Mouse (Mus musculus) forebrain, embryonic 16.5 days (tissue): ENCODE results near the gene Prkce. TPM values are rescaled to one million over a fixed set of nuclear protein-coding genes. Genes with fewer than 3 reads are reported as not detected.

Experiments used
- ATAC-seq: fragments of 200-750 bp; cut with Nextera tagmentation; 2 replicates; pipeline ENCODE4 v1.8.0; 2017; ENCODE audit warnings: mild to moderate bottlenecking, moderate library complexity
- H3K27ac ChIP-seq: fragments of 300-500 bp; sonication (generic); 2 replicates; pipeline ENCODE4 v1.5.1; 2014; ENCODE audit warnings: low read length, control low read depth
- H3K27me3 ChIP-seq: fragments of 300-500 bp; sonication (generic); replicated peaks from 2 replicates; pipeline ENCODE4 v1.6.1; 2014; ENCODE audit warnings: low read length; ENCODE audit not compliant: control insufficient read depth, insufficient read depth
- H3K36me3 ChIP-seq: fragments of 300-500 bp; sonication (generic); 2 replicates; pipeline ENCODE4 v1.6.1; 2014; ENCODE audit not compliant: control insufficient read depth, insufficient read depth
- H3K4me1 ChIP-seq: fragments of 300-500 bp; sonication (generic); replicated peaks from 2 replicates; pipeline ENCODE4 v1.6.1; 2014; ENCODE audit warnings: low read length; ENCODE audit not compliant: control insufficient read depth, insufficient read depth
- H3K4me2 ChIP-seq: fragments of 300-500 bp; sonication (generic); 2 replicates; pipeline ENCODE4 v1.6.1; 2014; ENCODE audit warnings: mild to moderate bottlenecking, low read length, control low read depth
- H3K4me3 ChIP-seq: fragments of 300-500 bp; sonication (generic); replicated peaks from 2 replicates; pipeline ENCODE4 v1.5.1; 2014; ENCODE audit warnings: mild to moderate bottlenecking, low read length, control low read depth
- H3K9ac ChIP-seq: fragments of 300-500 bp; sonication (generic); replicated peaks from 2 replicates; pipeline ENCODE4 v1.6.1; 2014; ENCODE audit warnings: low read depth, low read length, control low read depth
- H3K9me3 ChIP-seq: fragments of 300-500 bp; sonication (generic); 2 replicates; pipeline ENCODE4 v1.6.1; 2016; ENCODE audit warnings: low read length; ENCODE audit not compliant: control insufficient read depth
- WGBS: fragments of 180-500 bp; shearing (Covaris S2); extraction: QIAGEN DNeasy Blood & Tissue Kit; methylation state at CpG from one replicate; pipeline ENCODE4 v1.1.7; 2014; 5-methylcytosine and 5-hydroxymethylcytosine counted together
- polyA plus RNA-seq: library from polyadenylated mRNA; unstranded; fragments of >200 nt; fragmentation: Nextera tagmentation; extraction: Ambion mirVana; gene quantifications from 2 replicates; pipeline ENCODE4 v1.2.1, GENCODE M21; 2015

Gene Prkce
- polyA plus RNA-seq, 1 experiment from 2014 or later, result 42.9 TPM

GRCm38 (mm10) chr17:86261067-86261466, 93.5 kb downstream of the Prkce start:
- no peak overlapping the region for H3K27ac ChIP-seq

GRCm38 (mm10) chr17:86263985-86264649, 96.5 kb downstream of the Prkce start:
- Histone ChIP-seq H3K36me3 (no peaks in the 10 kb centered on the region), H3K9ac (no peak overlapping the region), H3K4me2 (no peak overlapping the region), H3K9me3 (no peaks in the 10 kb centered on the region), H3K27me3 (no peaks in the 10 kb centered on the region), H3K27ac (no peak overlapping the region), H3K4me3 (no peak overlapping the region), H3K4me1 (peaks cover 38% of the 10 kb centered on the region)
- WGBS, result 84% methylated on average over 11 of the region's 11 CpGs
- ATAC-seq, result no peak

More at GRCm38 (mm10) chr17:86261067-86261466, 93.5 kb downstream of the Prkce start:
- ATAC-seq, result no peak
- no peaks in the 10 kb centered on the region for H3K9me3 ChIP-seq
- WGBS, result 13% methylated on average over 8 of the region's 8 CpGs
- no peak overlapping the region for H3K4me2 ChIP-seq
- no peaks in the 10 kb centered on the region for H3K27me3 ChIP-seq
- peaks cover 25% of the 10 kb centered on the region for H3K4me1 ChIP-seq
- H3K9ac ChIP-seq, result no peak overlapping the region
- H3K36me3 ChIP-seq, result no peaks in the 10 kb centered on the region
- no peak overlapping the region for H3K4me3 ChIP-seq

- Histone ChIP-seq H3K36me3 (no peaks in the 10 kb centered on the region), H3K9ac (no peak overlapping the region), H3K9me3 (no peaks in the 10 kb centered on the region), H3K4me3 (no peak overlapping the region), H3K27ac (peak overlapping the region; percentile 68), H3K4me1 (peaks cover 40% of the 10 kb centered on the region), H3K27me3 (no peaks in the 10 kb centered on the region), H3K4me2 (no peak overlapping the region)
- peak; percentile 96 for ATAC-seq
- 32% methylated on average over 6 of the region's 6 CpGs for WGBS
Observed at GRCm38 (mm10) chr17:86266051-86266450, 98.5 kb downstream of the Prkce start.

- H3K9ac ChIP-seq, result no peak overlapping the region
- H3K9me3 ChIP-seq, result no peaks in the 10 kb centered on the region
- no peaks in the 10 kb centered on the region for H3K36me3 ChIP-seq
- H3K27me3 ChIP-seq, result no peaks in the 10 kb centered on the region
- 70% methylated on average over 6 of the region's 6 CpGs for WGBS
- no peak overlapping the region for H3K27ac ChIP-seq
- no peak overlapping the region for H3K4me2 ChIP-seq
- peaks cover 42% of the 10 kb centered on the region for H3K4me1 ChIP-seq
- H3K4me3 ChIP-seq, result no peak overlapping the region
- no peak for ATAC-seq
Observed at GRCm38 (mm10) chr17:86267126-86267760, 99.7 kb downstream of the Prkce start.

GRCm38 (mm10) chr17:86269639-86270038, 102.1 kb downstream of the Prkce start:
- no peak overlapping the region for H3K4me3 ChIP-seq
- H3K4me1 ChIP-seq, result peaks cover 48% of the 10 kb centered on the region
- no peak overlapping the region for H3K4me2 ChIP-seq
- H3K27me3 ChIP-seq, result no peaks in the 10 kb centered on the region
- ATAC-seq, result no peak
- no peaks in the 10 kb centered on the region for H3K36me3 ChIP-seq
- whole genome bisulfite sequencing, result 95% methylated on average over 8 of the region's 8 CpGs
- H3K9me3 ChIP-seq, result no peaks in the 10 kb centered on the region
- no peak overlapping the region for H3K27ac ChIP-seq
- H3K9ac ChIP-seq, result no peak overlapping the region

- H3K4me1 ChIP-seq, result peaks cover 46% of the 10 kb centered on the region
- no peaks in the 10 kb centered on the region for H3K9me3 ChIP-seq
- WGBS, result 78% methylated on average over 13 of the region's 13 CpGs
Observed at GRCm38 (mm10) chr17:86270523-86270922, 102.9 kb downstream of the Prkce start.

GRCm38 (mm10) chr17:86271277-86271676, 103.7 kb downstream of the Prkce start:
- H3K4me1 ChIP-seq, result peaks cover 38% of the 10 kb centered on the region
- no peak overlapping the region for H3K9ac ChIP-seq
- ATAC-seq, result peak; percentile 32; the same call in 1 of the 2 replicates
- H3K4me3 ChIP-seq, result no peak overlapping the region
- no peaks in the 10 kb centered on the region for H3K9me3 ChIP-seq
- no peak overlapping the region for H3K27ac ChIP-seq
- H3K4me2 ChIP-seq, result no peak overlapping the region
- H3K27me3 ChIP-seq, result no peaks in the 10 kb centered on the region
- 25% methylated on average over 4 of the region's 4 CpGs for WGBS
- no peaks in the 10 kb centered on the region for H3K36me3 ChIP-seq

More at GRCm38 (mm10) chr17:86270523-86270922, 102.9 kb downstream of the Prkce start:
- Histone ChIP-seq H3K27me3 (no peaks in the 10 kb centered on the region), H3K27ac (no peak overlapping the region), H3K4me3 (no peak overlapping the region), H3K9ac (no peak overlapping the region), H3K36me3 (no peaks in the 10 kb centered on the region), H3K4me2 (no peak overlapping the region)
- ATAC-seq, result no peak

- Histone ChIP-seq H3K27ac (peak overlapping the region; percentile 65), H3K4me1 (peaks cover 30% of the 10 kb centered on the region), H3K4me3 (no peak overlapping the region), H3K9me3 (no peaks in the 10 kb centered on the region), H3K9ac (no peak overlapping the region), H3K4me2 (no peak overlapping the region), H3K36me3 (no peaks in the 10 kb centered on the region), H3K27me3 (no peaks in the 10 kb centered on the region)
- ATAC-seq, result peak; percentile 62
- WGBS, result 40% methylated on average over 6 of the region's 6 CpGs
Observed at GRCm38 (mm10) chr17:86272961-86273360, 105.4 kb downstream of the Prkce start.

- Histone ChIP-seq H3K9me3 (no peaks in the 10 kb centered on the region), H3K4me2 (no peak overlapping the region), H3K36me3 (no peaks in the 10 kb centered on the region), H3K27me3 (no peaks in the 10 kb centered on the region), H3K4me3 (no peak overlapping the region), H3K27ac (peak overlapping the region; percentile 65), H3K4me1 (peaks cover 30% of the 10 kb centered on the region), H3K9ac (no peak overlapping the region)
- no peak for ATAC-seq
- 82% methylated on average over 9 of the region's 9 CpGs for WGBS
Observed at GRCm38 (mm10) chr17:86273566-86274349, 106.2 kb downstream of the Prkce start.
